Mouse (Mus musculus): ENCODE measurements around the gene Ewsr1.

GRCm38 (mm10) chr11:5040585-5040984 is 58.5 kb downstream of the Ewsr1 start:
- TF ChIP-seq CTCF (IDR thresholded peaks at IDR 0.05; ENCODE audit: low read depth) = no peak
- no peak for TF ChIP-seq EP300 (optimal IDR thresholded peaks at IDR 0.05)

All from stomach, postnatal 0 days (tissue).